Mouse (Mus musculus) CH12.LX (cell line): ENCODE measurements around the gene Acbd4.

Source experiments
- BHLHE40 ChIP-seq: IDR thresholded peaks from 2 replicates; pipeline ENCODE4 v1.6.1; 2011; ENCODE audit warnings: mild to moderate bottlenecking, low read depth, low read length, improper control_type of control experiment
- CTCF ChIP-seq, 2 experiments: IDR thresholded peaks in 1 of 2; conservative IDR thresholded peaks in 1 of 2; 2 replicates each; pipeline ENCODE4 v1.5.1; 2011 to 2012; ENCODE audit warnings: low read depth in 2 of 2, low read length in 2 of 2, improper control_type of control experiment in 1 of 2, inconsistent platforms in 1 of 2, mild to moderate bottlenecking in 1 of 2, moderate library complexity in 1 of 2
- E2F4 ChIP-seq: IDR thresholded peaks from 2 replicates; pipeline ENCODE4 v1.6.1; 2011; ENCODE audit warnings: low read depth, low read length, improper control_type of control experiment; ENCODE audit not compliant: insufficient replicate concordance
- ELF1 ChIP-seq: IDR thresholded peaks from 2 replicates; pipeline ENCODE4 v1.6.1; 2014; ENCODE audit warnings: low read depth, mild to moderate bottlenecking, inconsistent platforms, low read length, improper control_type of control experiment
- HCFC1 ChIP-seq: IDR thresholded peaks from 2 replicates; pipeline ENCODE4 v1.6.1; 2012; ENCODE audit warnings: low read depth, mild to moderate bottlenecking, inconsistent platforms, low read length, improper control_type of control experiment
- IRF4 ChIP-seq: IDR thresholded peaks from 2 replicates; pipeline ENCODE4 v1.6.1; 2014; ENCODE audit warnings: low read depth, mild to moderate bottlenecking, inconsistent platforms, low read length, improper control_type of control experiment
- JUND ChIP-seq: conservative IDR thresholded peaks from 2 replicates; pipeline ENCODE4 v1.6.1; 2011; ENCODE audit warnings: low read depth, low read length, improper control_type of control experiment
- KAT2A ChIP-seq: IDR thresholded peaks from 2 replicates; pipeline ENCODE4 v1.6.1; 2012; ENCODE audit warnings: low read length, improper control_type of control experiment, inconsistent platforms; ENCODE audit not compliant: insufficient replicate concordance
- MAFK ChIP-seq: IDR thresholded peaks from 2 replicates; pipeline ENCODE4 v1.6.1; 2011; ENCODE audit warnings: low read length, improper control_type of control experiment; ENCODE audit not compliant: insufficient replicate concordance
- MAX ChIP-seq: IDR thresholded peaks from 2 replicates; pipeline ENCODE4 v1.6.1; 2011; ENCODE audit warnings: low read length, improper control_type of control experiment
- MAZ ChIP-seq: IDR thresholded peaks from 2 replicates; pipeline ENCODE4 v1.6.1; 2012; ENCODE audit warnings: low read depth, mild to moderate bottlenecking, inconsistent platforms, low read length, improper control_type of control experiment, moderate library complexity
- POLR2A ChIP-seq: IDR thresholded peaks from 2 replicates; pipeline ENCODE4 v1.6.1; 2011; ENCODE audit warnings: low read depth, mild to moderate bottlenecking, improper control_type of control experiment, low read length
- ZKSCAN1 ChIP-seq: IDR thresholded peaks from 2 replicates; pipeline ENCODE4 v1.6.1; 2012; ENCODE audit warnings: low read depth, inconsistent platforms, low read length, improper control_type of control experiment, borderline replicate concordance
- ZMIZ1 ChIP-seq: IDR thresholded peaks from 2 replicates; pipeline ENCODE4 v1.6.1; 2012; ENCODE audit warnings: low read depth, mild to moderate bottlenecking, inconsistent platforms, low read length, improper control_type of control experiment

- TF ChIP-seq MAZ: no peak
- TF ChIP-seq E2F4: no peak
- no peak for TF ChIP-seq CTCF (conservative IDR thresholded peaks at IDR 0.05 in 1 of 2, IDR thresholded peaks at IDR 0.05 in 1 of 2; ENCODE audit: low read depth in 2 of 2, low read length in 2 of 2)
- TF ChIP-seq JUND: no peak
- no peak for TF ChIP-seq MAX
- no peak for TF ChIP-seq POLR2A
- TF ChIP-seq ZKSCAN1: no peak
- no peak for TF ChIP-seq MAFK
- TF ChIP-seq HCFC1: no peak
- TF ChIP-seq ZMIZ1: no peak
- no peak for TF ChIP-seq KAT2A
- no peak for TF ChIP-seq IRF4
- no peak for TF ChIP-seq ELF1
- TF ChIP-seq BHLHE40: no peak
These were observed 59.3 kb downstream of the Acbd4 start for GRCm38 (mm10) chr11:103160738-103161137.
